Mouse (Mus musculus) macrophage (primary cell): ENCODE results near the gene Hrg. TPM values are rescaled to one million over a fixed set of nuclear protein-coding genes. Genes with fewer than 3 reads are reported as not detected.

Experiments used
- H3K27ac ChIP-seq: fragments of 350-480 bp; formaldehyde crosslinking; 2 replicates; pipeline ENCODE4 v1.9.0; 2021
- H3K36me3 ChIP-seq: fragments of 350-480 bp; formaldehyde crosslinking; 2 replicates; pipeline ENCODE4 v1.9.0; 2021; ENCODE audit errors: inconsistent target
- H3K4me3 ChIP-seq: fragments of 350-480 bp; formaldehyde crosslinking; 2 replicates; pipeline ENCODE4 v1.9.0; 2021; ENCODE audit errors: inconsistent target
- H3K79me2 ChIP-seq: fragments of 350-480 bp; formaldehyde crosslinking; 2 replicates; pipeline ENCODE4 v1.9.0; 2021; ENCODE audit errors: inconsistent target
- WGBS: methylation state at CpG from one replicate; pipeline ENCODE4 v1.1.7; 2026; ENCODE audit warnings: inconsistent platforms; ENCODE audit not compliant: missing documents; 5-methylcytosine and 5-hydroxymethylcytosine counted together
- polyA plus RNA-seq: library from polyadenylated mRNA; stranded (reverse); fragments of 250-400 nt; gene quantifications from 3 replicates; pipeline ENCODE4 v1.2.4, GENCODE M21; 2018; ENCODE audit warnings: inconsistent platforms
- total RNA-seq, 78 experiments: library from RNA; depleted of rRNA; stranded (reverse); fragments of 250-400 nt; gene quantifications; 1 replicate in 9 of 78; 2 replicates in 24 of 78; 3 replicates in 43 of 78; 4 replicates in 2 of 78; pipeline ENCODE4 v1.2.4; 2018; ENCODE audit warnings: inconsistent platforms in 56 of 78

Gene Hrg
- total RNA-seq (2018; cell fraction: chromatin; rRNA removed) = not detected
- not detected for total RNA-seq (2018; cell fraction: cytosol; rRNA removed)
- not detected for total RNA-seq (2018; cell fraction: nucleus; rRNA removed)
- polyA plus RNA-seq = not detected in 3 replicates

DNA sequence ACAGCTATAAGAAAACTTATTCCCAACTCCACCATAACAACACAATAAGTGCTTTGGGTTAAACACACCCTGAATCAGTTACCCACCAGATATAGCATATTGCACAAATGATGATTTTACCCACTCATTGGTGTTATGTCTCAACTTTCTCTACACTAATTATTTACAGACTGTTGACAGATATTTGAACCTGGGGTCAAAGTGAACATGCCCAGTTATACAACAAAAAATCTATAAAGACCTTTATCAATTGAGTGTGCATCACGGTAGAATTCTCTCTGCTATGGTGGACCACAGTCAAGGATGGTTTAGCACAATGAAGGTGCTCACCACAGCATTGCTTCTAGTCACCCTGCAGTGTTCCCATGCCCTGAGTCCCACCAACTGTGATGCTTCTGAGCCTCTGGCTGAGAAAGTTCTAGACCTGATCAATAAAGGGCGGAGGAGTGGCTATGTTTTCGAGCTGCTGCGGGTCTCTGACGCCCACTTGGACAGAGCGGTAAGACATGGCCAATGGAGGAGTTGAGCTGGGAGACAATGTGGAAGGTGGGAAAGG is at the start of gene Hrg:
Hrg (plus strand) TSS at position 233 of the 556 bp plus-strand sequence.
- Histone ChIP-seq H3K79me2 (no peaks in the 10 kb centered on the region), H3K27ac (no peak within 1 kb of the TSS), H3K4me3 (no peak within 1 kb of the TSS), H3K36me3 (no peaks in the 10 kb centered on the region)
- WGBS = 92% methylated on average over 6 of the region's 6 CpGs

DNA sequence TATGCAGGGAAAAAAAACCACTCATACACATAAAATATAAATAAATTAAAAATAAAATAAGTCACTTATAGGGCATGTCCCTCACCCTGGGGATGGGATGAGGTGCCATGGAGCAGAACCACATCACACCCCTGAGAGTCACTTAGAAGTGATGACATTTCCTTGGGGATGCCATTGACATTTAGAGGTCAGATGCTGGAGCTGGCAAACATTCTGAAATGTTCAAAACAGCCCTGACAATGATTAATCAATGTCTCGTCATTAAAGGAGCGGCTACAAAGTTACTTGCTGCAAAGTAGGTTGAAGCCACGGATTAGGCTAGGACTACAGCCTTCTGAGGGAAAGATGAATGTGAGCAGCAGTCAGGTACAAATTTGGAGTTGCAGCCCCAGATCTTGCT is 49.5 kb upstream of the Hrg start:
- no peak overlapping the region for H3K4me3 ChIP-seq
- no peak overlapping the region for H3K27ac ChIP-seq
- 96% methylated on average over 3 of the region's 3 CpGs for WGBS
- H3K79me2 ChIP-seq = no peaks in the 10 kb centered on the region
- no peaks in the 10 kb centered on the region for H3K36me3 ChIP-seq

DNA sequence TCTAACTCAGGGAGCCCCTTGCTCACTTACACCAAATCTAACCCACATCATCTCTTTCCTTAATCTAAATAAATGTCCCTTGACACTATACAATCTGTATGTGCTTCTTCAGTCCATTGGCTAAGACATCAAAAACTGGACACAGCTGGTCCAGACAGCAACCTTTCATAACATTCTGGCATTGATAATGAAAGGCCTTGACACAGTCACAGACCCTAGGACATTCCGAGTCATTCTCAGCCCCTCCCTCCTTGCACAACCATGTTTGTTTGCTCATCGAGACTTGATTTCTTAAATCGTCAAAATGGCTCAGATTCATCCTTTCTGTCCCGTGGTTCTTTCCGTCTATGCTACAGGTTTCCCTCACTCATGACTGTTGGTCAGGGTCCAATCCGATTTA is 41.6 kb upstream of the Hrg start:
- no peaks in the 10 kb centered on the region for H3K79me2 ChIP-seq
- WGBS = 78% methylated on average over 6 of the region's 6 CpGs

DNA sequence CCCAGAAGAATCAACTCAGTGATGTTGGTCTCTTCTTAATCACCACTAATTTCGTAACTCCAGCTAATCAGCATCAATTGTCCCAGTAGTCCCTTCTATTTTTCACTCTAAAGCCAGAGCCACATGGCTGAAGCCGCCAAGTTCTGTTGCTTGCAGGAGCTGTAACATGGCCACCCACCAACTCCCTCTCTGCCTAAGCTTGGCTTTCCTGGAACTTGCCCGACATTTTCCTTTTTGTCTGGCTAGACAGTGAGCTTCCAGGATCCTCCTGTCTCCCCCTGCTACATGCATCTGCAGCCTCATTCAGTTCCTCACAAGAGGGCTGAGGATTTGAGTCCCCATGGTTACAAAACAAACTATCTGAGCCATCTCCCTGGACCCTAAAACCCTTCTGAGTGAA is 38.9 kb upstream of the Hrg start:
- no peak overlapping the region for H3K27ac ChIP-seq
- no peaks in the 10 kb centered on the region for H3K36me3 ChIP-seq
- no peak overlapping the region for H3K4me3 ChIP-seq
- no peaks in the 10 kb centered on the region for H3K79me2 ChIP-seq
- WGBS = 83% methylated on average over 3 of the region's 3 CpGs

More for the DNA sequence above, 41.6 kb upstream of the Hrg start:
- Histone ChIP-seq H3K27ac (no peak overlapping the region), H3K36me3 (no peaks in the 10 kb centered on the region), H3K4me3 (no peak overlapping the region)

DNA sequence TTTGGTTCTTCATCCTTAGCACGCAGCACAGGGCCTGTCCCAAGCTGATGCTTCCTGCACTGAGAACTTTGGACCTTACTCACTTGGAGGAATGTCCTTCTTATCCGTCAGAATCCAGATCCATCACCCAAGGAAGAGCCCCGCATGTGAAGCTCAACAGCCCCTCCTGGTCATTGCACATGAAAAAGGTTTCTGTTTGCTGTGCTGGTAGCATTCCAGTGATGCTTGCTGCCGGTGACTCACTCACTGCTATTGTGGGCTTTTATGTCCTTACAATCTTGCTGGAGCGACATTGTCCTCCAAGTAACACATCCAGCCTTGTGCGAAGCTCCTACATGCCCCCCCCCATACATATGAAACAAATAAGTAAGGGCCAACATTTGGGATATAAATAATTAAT is 38.0 kb upstream of the Hrg start:
- H3K4me3 ChIP-seq = no peak overlapping the region
- 95% methylated on average over 6 of the region's 6 CpGs for WGBS
- H3K79me2 ChIP-seq = no peaks in the 10 kb centered on the region
- no peaks in the 10 kb centered on the region for H3K36me3 ChIP-seq
- H3K27ac ChIP-seq = no peak overlapping the region

DNA sequence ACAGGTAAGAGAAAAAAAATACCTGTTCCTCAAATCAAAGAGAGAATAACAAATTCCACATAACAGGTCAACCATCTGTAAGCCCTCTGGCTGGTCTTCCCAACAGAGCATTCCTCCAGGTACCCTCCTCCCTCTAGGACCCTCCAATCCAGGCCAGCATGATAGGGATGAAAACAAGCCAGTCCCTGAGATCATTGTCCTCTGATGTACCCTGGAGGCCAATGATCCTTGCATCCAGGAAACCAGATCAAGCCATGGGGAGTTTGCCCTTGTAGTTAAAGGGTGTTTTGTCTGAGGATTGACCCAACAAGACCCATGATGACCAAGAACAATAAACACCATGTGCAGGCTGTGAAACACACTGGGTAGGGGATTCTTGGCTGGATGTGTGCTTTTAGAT is 36.6 kb upstream of the Hrg start:
- H3K36me3 ChIP-seq = no peaks in the 10 kb centered on the region
- no peaks in the 10 kb centered on the region for H3K79me2 ChIP-seq
- H3K27ac ChIP-seq = no peak overlapping the region
- H3K4me3 ChIP-seq = no peak overlapping the region

DNA sequence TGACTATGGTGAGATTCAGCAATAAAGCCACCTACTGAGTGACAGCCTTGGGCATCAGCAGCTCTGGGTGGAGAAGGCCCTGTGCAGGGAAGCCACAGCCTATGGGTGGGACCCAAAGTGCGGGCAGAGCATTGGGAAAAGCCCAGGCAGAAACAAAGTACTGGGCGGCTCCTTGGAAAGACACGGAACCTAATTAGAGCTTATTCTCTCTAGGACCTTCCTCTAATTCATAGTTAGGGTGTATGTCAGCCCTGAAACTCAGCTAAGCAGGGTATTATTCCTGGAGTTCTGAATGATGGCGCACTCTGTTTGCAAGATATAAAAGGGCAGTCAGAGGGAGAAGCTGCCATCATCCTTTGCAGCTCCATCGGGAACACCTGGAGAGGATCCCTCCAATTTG is 32.8 kb upstream of the Hrg start, which contains the start of gene Fetub:
Fetub (plus strand) TSS at position 301 of the 400 bp plus-strand sequence.
- H3K79me2 ChIP-seq = no peaks in the 10 kb centered on the region
- no peak within 1 kb of the TSS for H3K27ac ChIP-seq
- H3K4me3 ChIP-seq = no peak within 1 kb of the TSS
- 91% methylated on average over 5 of the region's 5 CpGs for WGBS
- H3K36me3 ChIP-seq = no peaks in the 10 kb centered on the region

DNA sequence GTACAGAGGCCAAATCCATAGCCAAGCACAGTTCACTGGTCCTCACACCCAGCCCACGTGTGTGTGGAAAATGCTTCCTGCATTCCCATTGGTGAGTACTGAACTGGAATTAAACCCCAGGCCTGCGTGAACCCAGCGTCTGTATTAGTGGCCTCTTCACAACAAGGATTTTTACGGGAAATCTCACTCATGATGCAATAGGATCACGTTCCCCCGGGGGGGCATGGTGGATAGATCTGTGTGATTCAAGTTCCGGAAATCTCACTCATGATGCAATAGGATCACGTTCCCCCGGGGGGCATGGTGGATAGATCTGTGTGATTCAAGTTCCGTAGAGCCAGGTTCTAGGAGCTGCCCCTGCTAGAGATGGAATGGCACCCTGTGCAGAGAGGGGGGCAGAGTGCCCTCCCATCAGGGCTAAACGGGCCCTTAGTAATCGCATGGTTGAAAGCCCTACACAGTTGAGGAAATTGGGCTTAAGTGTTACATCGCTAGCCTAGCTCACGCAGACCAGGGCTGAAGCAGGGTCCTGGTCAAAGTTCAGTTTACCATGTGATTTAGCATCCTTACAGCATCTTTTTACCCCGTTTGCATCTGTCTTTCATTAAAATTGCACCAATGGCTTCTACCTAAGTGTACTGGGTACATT is 32.1 kb upstream of the Hrg start:
- Histone ChIP-seq H3K27ac (no peak overlapping the region), H3K36me3 (no peaks in the 10 kb centered on the region), H3K4me3 (no peak overlapping the region), H3K79me2 (no peaks in the 10 kb centered on the region)
- WGBS = 89% methylated on average over 15 of the region's 15 CpGs

DNA sequence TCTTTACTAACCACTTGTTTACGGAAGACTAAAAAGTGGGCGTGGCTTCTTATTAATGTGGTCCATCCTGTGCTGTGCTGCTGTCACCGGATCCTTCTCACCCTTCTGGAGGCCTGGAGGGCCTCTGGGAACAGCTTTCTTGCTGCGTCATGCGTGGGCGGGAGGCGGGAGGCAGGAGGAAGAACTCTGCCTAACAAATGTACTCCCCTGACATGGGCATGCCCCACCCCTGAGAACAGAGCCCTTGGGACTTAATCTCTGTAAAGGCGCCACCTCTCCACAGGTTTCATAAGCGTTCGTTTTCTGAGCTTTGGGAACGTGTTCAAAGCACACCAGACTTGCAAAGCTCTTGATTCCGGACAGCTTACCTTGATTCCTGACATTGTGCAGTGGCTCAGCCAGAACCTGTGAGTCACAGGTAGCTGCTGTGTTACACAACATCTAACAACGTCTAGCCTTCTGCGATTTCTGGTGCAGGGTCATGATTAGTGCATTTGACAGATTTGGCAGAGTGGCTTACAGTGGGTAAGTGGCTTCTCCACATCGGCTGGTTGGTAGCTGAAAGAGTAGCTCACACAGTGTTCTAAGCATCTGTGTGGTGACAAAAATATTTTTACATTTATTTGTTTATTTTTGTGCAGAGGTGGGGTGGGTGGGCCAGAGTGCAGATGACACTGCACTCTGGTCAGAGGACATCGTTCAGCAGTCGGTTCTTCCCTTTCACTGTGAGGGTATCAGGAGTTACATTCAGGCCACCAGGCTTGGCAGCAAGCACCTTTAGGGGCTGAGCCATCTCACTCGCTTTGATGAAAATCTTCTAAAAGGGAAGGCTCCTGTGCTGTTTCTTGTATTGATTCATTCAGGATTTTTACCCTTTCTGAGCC is 30.7 kb upstream of the Hrg start:
- H3K27ac ChIP-seq = no peak overlapping the region
- H3K4me3 ChIP-seq = no peak overlapping the region
- no peaks in the 10 kb centered on the region for H3K36me3 ChIP-seq
- H3K79me2 ChIP-seq = no peaks in the 10 kb centered on the region
- WGBS = 40% methylated on average over 17 of the region's 18 CpGs

DNA sequence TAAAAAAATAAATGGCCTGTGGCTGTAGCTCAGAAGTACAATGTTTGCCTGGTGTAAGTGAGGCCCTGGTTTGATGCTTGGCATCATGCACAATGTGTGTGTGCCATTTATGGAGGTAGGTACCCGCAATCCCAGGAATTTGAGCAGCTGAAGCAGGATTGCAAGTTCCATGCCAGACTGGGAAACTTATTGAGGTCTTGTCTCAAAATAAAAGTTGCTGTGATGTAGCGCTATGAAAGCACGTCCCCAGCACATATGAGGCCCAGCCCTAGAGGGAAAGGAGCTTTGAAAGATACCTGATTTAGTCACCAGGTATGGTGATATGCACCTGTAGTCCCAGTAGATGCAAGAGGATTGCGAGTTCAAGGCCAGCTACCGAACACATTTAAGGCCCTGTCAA is 29.1 kb upstream of the Hrg start:
- Histone ChIP-seq H3K79me2 (no peaks in the 10 kb centered on the region), H3K4me3 (no peak overlapping the region), H3K27ac (no peak overlapping the region), H3K36me3 (no peaks in the 10 kb centered on the region)
- WGBS = 92% methylated on average over 5 of the region's 5 CpGs

DNA sequence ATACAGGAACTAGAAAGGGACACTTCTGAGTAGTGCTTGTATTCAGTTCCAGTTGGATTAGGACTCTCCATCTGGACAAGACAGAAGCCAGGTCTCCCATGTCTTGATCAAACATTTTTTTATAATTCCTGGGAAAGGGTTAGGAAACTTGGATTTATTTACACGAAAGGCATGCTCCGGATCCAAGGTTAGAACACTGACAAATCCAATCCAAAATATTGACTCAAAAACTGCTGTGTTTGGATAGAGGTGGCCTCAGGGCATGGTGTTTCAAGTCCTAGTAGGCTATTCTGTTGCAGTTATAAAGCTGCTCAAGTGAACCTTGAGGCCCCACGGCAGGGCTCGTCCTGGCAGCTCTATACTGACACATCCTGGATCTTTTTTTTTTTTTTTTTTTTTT is 28.4 kb upstream of the Hrg start:
- no peaks in the 10 kb centered on the region for H3K36me3 ChIP-seq
- WGBS = 88% methylated on average over 4 of the region's 4 CpGs
- H3K4me3 ChIP-seq = no peak overlapping the region
- no peaks in the 10 kb centered on the region for H3K79me2 ChIP-seq
- no peak overlapping the region for H3K27ac ChIP-seq

DNA sequence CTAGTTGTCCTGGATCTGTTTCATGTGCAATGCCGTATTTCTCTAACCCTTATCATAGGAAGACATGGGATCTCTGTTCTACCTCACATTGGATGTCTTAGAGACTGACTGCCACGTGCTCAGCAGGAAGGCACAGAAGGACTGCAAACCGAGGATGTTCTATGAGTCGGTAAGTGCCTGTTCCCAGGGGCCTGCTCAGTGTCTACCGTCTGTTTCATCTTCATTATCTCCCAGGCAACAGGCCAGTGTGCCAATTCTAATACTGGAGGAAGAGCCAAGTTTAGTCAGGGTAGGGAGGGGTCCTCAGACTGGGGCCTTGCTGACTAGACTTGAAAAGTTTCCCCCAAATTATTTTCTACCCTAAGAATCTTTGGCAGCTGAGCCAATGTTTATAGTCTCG is 21.3 kb upstream of the Hrg start:
- no peaks in the 10 kb centered on the region for H3K79me2 ChIP-seq
- H3K36me3 ChIP-seq = no peaks in the 10 kb centered on the region
- WGBS = 92% methylated on average over 6 of the region's 6 CpGs
- H3K27ac ChIP-seq = no peak overlapping the region
- no peak overlapping the region for H3K4me3 ChIP-seq

DNA sequence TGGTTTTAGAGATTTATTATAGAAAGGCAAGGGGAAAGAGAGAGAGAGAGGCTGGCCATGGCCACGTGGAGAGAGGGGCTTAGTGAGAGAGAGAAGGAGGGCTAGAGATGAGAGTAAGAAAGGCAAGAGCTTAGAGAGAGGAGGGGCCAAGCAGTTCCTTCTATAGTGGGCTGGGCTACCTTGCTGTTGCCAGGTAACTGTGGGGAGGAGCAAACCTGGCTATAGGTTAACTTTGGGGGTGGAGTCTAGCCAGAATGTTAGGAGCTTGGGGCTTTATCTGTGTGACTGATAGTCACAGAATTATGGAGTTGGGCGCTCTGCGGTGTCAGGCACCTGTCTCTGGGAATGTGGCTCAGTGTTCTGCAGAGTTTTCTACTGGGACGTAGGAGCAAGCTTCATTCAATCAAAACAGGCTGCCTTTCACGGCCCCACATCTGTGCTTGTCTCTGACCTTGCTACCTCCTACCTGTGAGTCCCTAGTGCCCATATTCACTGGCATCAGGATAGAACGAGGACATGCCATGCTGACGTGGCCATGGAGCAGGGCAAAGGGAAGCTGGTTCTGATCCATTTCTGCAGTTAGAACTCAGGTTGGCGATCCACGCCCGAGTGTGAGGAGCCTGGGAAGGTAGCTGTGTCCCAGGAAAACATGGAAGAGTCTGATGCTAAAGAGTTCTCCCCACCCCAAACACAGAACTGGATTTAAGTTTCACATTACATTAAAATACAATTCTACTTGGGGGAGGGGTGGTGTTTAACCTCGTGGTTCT is 19.3 kb upstream of the Hrg start:
- Histone ChIP-seq H3K79me2 (no peaks in the 10 kb centered on the region), H3K4me3 (no peak overlapping the region), H3K36me3 (no peaks in the 10 kb centered on the region), H3K27ac (no peak overlapping the region)
- WGBS = 86% methylated on average over 11 of the region's 11 CpGs

DNA sequence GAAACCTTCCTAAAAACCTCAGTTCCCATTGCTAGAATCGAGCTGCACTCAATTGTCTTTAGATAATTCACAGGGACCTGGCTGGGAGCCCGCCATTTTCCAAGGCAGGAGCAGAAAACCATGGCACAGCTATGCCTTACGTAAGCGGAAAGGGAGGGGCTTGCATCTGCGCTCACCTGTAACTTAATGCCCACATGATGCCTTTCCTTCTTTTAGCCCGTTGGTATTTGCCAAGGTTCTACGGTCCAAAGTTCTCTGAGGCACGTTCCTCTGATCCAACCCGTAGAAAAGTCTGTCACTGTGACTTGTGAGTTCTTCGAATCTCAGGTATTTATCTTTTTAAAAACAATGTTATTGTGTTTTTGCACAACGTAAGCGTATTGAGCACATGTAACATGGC is 13.2 kb upstream of the Hrg start:
- H3K79me2 ChIP-seq = no peaks in the 10 kb centered on the region
- H3K36me3 ChIP-seq = no peaks in the 10 kb centered on the region
- 88% methylated on average over 12 of the region's 12 CpGs for WGBS
- no peak overlapping the region for H3K27ac ChIP-seq
- no peak overlapping the region for H3K4me3 ChIP-seq
